Mouse (Mus musculus) G1E (cell line): ENCODE measurements around the gene Siah3.

Source experiments
- CTCF ChIP-seq: IDR thresholded peaks from 2 replicates; pipeline ENCODE4 v1.5.1; 2012; ENCODE audit warnings: low read depth, low read length, inconsistent platforms, mixed read lengths
- GATA1 ChIP-seq: IDR thresholded peaks from 2 replicates; pipeline ENCODE4 v1.6.1; 2012; ENCODE audit warnings: borderline replicate concordance, low read length, inconsistent platforms, mixed read lengths
- POLR2AphosphoS5 ChIP-seq: IDR thresholded peaks from 2 replicates; pipeline ENCODE4 v1.6.1; 2012; ENCODE audit warnings: low read depth, low read length, inconsistent platforms; ENCODE audit not compliant: insufficient replicate concordance

DNA sequence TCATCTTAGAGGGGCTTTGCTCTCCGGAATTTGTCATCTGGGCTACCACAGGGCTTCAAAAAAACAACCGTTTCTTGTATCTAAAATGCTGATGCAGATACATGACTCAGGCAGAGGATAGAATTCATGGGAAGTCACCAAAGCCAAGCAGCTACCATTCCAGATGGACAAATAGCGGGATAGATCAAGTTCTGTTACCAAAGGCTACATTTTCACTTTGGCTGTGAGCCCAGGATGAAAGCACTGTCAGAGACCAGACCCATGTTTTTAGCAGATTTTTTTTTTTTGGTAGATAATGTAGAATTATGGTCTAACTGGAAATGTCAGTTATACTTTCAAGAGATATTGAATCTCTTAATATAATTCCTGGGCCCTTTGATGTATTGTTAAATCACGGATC, 7.4 kb downstream of the Siah3 start:
- TF ChIP-seq CTCF, result no peak
- no peak for TF ChIP-seq GATA1
- TF ChIP-seq POLR2AphosphoS5, result no peak
